Mouse (Mus musculus): Measurements from ENCODE around the gene Tbl1x.

Tbl1x gene

DNA sequence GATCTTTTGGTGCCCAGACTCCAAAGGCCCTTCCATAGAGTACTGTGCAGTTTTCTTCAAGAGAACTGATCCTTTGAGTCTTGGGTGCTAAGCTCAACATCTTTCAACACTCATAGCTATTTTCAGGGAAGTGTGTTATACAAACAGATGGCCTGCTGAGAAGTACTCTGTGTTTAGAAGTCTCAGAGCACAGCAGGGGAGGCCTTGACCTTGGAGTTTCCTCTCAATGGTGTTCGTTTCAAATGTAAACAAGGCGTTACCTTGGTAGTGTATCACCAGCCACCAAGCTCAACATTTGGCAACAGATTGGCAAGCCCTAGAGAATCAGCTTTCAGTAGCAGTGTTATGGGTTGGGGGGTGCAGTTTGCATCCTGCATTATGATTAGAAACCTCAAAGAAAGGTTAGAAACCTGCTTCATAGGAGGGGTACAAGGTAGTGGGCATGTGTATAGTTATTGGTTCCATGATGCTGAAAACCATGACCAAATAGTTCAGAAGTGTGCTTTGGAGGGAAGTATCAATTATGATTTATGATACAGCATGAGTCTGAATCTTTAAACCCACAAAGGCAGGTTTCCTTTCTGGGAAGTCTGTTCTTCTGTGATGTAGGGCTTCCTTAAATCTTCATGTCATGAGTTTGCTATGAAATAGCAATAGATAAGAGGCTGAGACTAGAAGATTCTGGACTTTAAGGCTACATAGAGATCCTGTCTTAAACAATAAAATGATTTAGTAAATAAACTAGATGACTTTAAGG, 98.3 kb downstream of the Tbl1x start:
- CTCF ChIA-PET = no interaction called here

DNA sequence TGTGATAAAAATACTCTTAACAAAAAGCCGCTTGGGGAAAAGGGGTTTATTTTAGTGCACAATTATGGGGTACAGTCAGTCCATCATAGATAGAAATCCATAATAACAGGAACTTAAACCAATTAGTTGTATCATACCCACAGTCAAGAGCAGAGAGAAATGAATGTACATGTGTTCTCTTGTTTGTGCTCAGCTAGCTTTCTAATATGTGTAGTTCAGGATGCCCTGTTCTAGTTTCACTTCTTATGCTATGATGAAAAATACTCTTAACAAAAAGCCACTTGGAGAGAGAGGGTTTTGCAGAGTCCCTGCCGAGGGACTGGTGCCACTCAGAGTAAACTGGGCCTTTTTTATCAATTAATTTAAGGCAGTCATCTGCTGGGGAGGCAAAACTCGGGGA, 101.1 kb downstream of the Tbl1x start:
- CTCF ChIA-PET = no interaction called here

DNA sequence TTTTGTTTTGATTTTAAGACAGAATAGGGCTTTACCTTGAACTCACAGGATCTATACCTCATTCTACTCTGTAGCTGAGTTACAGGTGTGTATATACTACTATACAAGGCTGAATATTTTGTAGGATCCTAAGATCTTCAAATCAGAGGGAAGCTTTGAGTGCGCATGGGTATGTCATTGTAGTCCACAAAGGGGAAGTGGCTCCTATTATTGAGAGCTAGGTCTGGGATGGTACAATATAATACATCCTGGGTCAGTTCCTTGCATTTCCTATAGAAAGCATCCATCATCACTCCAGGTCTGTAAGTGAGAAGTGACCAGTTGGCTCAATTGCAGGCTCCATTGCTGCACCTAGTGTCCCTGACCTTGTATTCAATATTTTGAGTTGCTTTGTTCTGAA, 102.2 kb downstream of the Tbl1x start:
- CTCF ChIA-PET = interaction anchor here (0.5 kb wide), 1 partner anchor 82 kb away, joined by 23 read pairs; no protein-coding TSS in a partner anchor

DNA sequence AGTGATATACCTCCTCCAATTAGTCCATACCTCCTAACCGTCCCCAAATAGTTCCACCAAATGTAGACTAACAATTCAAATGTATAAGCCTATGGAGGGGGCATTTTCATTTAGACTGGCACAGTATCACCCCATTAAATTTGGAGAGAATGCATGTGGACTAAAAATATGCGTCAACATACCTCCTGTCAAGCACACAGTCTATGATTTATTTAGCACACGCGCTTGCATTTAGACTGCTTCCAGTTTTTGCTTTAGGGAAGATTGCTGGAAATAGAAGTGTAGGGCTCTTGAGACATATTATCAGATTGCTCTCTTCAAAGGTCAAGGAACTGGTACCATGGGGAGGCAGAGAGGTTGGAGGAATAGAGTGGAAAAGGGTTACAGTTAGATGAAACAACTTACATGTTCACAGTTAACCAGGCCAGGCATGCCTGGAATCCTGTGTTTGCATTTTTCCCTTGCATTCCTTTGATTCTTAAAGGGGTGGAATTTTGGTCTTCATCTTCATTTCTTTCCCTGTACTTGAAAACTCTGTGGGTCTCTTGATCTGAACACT, 105.0 kb downstream of the Tbl1x start:
- CTCF ChIA-PET = no interaction called here

DNA sequence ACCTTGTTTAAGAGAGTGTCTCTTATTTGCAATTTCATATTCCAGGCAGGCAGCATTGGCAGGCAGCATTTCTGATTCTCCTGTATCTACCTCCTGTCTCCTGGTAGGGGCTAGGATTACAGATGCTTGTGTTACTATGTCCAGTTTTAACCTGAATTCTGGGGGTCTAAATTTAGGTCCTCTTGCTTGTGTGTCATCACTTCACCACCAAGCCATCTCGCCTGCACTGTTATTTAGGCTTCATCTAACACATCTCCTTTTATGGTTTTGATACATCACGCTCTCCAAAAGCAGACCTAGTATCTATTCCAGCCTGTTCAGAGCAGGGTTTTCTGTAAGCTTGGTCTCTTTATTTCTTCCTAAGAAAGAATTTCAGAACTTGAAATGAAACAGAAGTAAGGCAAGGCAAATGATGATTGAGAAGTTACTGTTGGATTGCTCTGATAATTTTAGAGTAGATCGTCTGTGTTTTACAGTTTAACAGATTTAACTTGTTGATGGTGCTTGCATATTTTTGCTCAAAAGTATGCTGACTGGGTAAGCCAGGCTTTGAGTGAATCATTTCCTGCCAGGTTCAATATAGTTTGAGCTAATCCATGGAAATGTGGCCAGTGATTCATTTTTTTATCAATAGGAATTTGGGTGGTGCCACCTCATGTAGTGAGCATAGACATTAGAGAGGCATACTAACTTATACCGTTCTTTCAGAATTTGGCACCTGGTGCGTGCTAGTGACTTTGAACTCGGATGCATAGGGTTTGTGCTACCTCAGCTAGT, 106.7 kb downstream of the Tbl1x start:
- CTCF ChIA-PET = no interaction called here

DNA sequence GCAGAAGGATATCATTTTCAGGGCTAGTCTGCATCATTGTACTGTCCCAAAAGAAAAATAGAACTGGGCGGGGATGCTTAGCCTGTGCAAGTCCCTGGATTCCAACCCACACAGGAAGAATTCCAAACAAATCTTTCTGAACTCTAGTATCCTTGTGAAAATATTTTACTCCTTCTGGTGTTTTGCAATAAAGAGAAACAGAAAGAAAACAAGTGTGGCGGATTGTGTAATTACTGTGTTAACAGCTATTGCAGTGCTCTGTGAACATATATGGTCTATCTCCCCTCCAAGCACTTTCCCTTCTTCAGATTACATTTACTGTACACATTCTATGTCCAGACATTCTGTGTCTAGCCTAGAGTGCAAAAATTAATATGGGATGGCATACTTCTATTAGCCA, 119.6 kb downstream of the Tbl1x start:
- CTCF ChIA-PET = no interaction called here

DNA sequence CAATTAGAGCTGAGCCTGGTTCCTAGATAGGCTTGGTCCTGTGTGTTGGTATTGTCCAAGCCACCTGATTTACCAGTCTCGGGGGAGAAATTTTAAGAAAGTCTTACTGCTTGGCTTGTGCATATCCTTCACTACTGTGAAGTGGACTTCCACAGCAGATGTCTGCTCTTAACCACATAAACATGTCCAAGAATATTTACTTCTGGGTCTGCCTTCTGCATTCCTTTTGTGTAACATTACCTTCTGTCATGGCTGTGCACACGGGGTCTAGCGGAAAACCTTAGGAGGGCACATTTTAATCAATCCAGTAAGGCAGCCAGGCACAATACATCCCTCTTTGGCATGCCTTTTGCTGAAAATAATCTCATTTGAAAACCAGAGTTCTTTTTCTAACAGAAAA, 125.7 kb downstream of the Tbl1x start:
- CTCF ChIA-PET = no interaction called here

DNA sequence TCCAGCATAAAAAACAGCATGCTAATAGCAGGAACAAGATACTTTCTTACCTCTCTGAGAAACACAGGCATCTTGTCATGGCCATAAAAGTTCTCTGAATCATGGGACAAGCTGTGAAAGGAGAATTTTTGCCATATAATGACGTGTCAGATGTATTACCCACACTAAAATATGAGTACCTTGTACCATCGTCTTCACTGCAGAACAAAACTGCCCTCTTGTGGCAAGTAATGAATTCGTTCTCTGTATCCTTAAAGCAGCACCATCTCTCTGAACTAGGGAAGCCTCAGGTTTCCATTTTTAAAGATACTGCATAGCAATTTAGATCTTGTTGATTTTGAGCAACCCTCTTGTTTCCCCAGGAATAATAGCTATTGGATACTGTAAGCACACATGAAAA, 127.3 kb downstream of the Tbl1x start:
- CTCF ChIA-PET = interaction anchor here (1.2 kb wide), 1 partner anchor 82 kb away, joined by 3 read pairs; no protein-coding TSS in a partner anchor

DNA sequence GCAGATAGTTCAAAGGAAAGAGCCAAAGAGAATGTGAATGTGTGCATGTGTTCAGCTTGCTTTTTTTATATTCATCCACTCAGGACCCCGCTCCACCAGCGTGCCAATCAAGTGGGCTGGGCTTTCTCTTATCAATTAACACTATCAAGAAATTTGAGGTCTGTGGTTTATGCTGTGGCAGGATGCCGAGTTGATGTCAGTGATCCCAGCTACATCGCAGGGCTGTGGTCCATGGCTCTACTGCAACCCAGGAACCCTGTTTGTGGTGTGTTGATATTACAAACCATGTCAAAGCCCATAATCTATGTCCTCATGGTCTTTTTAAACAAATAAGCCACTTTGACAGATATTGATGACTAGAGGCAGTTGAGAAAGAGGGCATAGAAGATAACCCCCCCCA, 129.5 kb downstream of the Tbl1x start:
- CTCF ChIA-PET = no interaction called here

DNA sequence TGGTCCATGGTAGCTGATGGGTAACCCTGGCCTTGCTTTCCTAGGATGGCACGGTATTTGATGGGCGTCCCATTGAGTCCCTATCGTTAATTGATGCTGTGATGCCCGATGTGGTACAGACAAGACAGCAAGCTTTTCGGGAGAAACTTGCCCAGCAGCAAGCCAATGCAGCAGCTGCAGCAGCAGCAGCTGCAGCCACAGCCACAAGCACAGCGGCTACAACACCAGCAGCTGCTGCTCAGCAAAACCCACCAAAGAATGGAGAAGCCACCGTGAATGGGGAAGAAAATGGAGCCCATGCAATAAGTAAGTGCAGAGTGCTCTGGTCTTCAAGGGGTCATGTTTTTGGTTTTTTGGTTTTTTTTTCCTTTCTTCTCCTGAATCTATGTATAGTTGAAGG, 135.4 kb downstream of the Tbl1x start:
- CTCF ChIA-PET = no interaction called here

DNA sequence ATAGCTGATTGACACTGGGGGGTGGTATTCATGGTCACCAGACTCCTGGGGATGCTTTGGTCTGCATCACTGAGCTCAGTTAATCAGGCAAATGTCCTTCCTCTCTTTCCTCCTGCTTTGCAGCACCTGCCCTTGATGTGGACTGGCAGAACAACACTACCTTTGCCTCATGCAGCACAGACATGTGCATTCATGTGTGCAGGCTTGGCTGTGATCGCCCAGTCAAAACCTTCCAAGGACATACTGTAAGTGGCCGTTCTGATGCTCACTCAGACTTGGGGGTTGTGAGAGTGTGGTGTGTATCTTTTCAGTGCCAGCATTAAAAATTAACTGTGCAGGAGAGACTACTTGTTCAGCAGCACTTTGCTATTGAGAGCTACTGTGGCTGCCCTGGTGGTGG, 139.4 kb downstream of the Tbl1x start:
- CTCF ChIA-PET = no interaction called here

DNA sequence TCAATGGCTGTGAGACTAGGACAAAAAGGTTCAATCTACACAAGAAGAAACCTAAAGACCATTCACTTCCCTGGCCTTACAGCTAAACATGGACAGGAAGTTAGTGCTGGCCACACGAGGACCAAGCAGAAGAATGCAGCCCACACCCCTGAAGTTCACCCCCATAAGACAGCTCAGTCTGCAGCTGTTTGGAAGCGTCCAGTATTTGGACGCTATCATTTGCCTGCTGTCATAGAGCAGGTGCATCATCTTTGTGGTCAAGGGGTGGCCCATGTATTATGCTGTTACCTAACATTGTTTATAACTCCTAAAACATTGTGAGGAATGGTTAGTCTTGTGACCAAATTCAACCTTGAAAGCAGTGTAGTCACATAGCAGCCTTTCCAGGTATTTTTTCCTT, 151.2 kb downstream of the Tbl1x start:
- CTCF ChIA-PET = no interaction called here

DNA sequence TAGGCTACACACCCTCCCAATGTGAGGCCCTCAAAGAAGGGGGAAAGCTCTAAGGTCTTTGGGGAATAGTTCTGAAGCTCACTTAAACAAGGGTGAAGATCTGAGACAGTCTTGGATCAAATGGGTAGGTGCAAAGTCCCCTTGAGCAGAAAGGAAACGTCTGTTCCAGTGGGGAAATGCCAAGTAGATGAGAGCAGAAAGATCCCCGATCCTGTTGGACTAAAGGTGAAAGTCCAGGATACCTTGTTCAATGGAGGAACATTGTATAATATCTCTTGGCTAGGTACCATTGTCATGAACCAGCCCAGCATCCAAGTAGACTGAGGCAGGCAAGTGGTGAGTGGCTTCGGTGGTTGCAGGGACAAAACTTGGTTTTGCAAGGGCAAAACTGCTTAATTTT, 152.5 kb downstream of the Tbl1x start:
- CTCF ChIA-PET = no interaction called here

DNA sequence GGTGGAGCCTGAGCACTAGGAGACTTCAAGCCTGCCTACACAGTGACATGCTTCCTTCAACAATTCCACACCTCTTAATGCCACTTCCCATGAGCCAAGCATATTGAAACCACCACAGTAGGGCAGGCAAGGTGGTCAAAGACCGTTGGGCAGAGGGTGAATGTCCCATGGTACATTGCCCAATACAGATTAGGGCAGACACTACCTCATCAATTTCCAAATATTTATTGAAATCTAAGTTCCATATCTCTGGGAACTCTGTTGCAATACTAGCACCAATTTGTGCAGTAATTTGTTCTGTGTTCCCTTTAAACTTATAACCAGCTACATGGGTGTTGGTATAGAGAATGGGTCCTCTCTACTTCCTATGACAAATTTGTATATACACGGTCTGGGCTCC, 154.2 kb downstream of the Tbl1x start:
- CTCF ChIA-PET = no interaction called here

DNA sequence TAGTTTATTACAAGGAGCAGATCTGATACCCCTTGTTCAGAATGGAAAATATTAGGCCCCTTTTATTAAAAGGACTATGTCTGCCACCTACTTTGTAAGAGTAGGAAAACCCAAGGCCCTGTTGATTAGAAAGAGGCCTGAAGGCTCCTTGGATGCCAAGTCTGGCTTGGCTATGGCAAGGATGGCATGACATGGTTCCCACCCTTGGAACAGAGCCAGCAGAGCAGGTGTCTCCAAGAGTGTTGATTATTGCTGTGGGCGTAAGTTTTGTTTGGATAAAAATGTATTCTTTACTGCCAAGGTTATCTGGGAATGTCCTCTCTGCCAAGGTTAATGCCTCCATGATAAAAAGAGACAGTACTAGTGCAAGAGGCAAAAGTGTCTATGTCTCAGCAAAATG, 156.1 kb downstream of the Tbl1x start:
- CTCF ChIA-PET = no interaction called here

DNA sequence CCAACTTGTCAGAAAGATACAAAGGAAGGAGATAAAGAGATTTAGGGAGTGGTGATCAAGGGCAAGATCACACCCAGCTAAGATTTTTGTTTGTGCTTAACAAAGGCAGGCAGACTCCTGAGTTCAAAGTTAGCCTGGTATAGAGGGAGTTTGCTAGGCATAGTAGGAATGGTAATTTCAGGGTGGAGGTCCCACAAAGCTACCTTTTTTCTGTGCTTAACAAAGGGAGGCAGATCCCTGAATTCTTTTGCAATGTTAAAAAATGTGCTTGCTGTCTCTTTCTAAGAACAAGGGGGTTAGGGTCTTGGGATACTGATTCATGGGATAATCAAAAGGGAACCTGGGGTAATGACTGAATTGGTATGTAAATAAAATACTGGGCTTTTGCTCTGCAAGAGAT, 156.6 kb downstream of the Tbl1x start:
- CTCF ChIA-PET = no interaction called here

DNA sequence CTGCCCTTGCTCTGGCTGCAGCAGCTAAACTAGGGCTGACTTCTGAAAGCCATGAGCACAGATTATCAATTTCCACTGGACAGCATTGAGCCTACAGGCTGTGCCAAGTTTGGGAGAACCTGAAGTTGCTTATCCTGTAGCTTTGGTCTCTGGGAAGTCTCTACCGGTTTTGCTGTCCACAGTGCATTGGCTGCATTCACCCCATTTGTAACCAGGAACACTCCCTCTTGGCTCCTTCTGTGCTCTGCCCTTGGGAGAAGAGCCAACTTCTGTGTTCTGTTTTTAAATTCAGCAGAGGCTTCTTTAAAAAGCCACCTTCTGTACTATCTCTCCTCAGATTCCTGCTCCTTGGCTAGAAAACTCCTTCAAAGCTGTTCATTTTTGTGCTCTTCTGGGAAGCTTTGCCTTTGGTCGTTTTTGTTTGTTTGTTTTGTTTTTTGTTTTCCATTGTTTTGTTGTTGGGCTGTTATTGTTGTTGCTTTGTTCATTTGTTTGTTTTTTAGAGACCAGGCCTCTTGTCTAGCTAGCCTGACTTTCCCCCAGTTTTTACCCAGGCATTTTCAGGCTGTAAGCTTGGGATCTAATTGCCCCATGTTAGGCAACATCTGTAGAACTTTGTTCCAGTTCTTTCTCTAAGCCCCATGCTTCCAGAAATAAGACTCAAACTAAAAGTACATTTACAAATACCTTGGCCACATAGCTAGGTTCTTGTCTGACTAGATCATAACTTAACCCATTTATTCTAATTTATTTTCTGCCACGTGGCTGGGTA, 159.2 kb downstream of the Tbl1x start:
- CTCF ChIA-PET = no interaction called here
